Mouse (Mus musculus): Measurements from ENCODE around the gene Ttbk2. TPM values are rescaled to one million over a fixed set of nuclear protein-coding genes. Genes with fewer than 3 reads are reported as not detected.

Gene Ttbk2
- polyA plus RNA-seq, 1 experiment from 2014 or later: 5.3 TPM

DNA sequence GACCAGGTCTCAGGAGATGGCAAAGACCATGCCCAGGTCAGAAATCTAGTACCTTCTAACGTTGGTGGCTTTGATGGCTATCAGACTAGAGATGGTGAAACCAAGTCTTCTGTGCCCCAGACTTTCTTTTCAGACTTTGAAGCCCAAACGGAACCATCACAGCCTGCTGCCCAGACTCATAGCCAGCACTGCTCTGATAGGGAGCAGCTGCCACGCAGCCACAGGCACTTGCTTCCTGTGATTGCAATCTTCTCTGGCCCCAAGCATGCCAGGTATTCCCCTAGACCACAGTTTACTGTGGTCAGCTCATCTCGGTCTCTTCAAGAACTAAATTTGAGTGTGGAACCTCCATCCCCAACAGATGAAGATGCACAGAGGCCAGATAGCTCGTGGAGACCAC, 147.7 kb downstream of the Ttbk2 start:
- Histone ChIP-seq H3K4me3 (ENCODE audit: low read length) (no peak overlapping the region), H3K9ac (ENCODE audit: low read depth, low read length) (no peak overlapping the region), H3K9me3 (ENCODE audit: control insufficient read depth, low read length) (no peaks in the 10 kb centered on the region), H3K27me3 (ENCODE audit: control insufficient read depth, insufficient read depth, low read length) (no peaks in the 10 kb centered on the region), H3K36me3 (ENCODE audit: control insufficient read depth, insufficient read depth, low read length) (no peaks in the 10 kb centered on the region), H3K27ac (ENCODE audit: low read depth, low read length) (no peak overlapping the region), H3K4me2 (replicated peaks; ENCODE audit: low read depth, low read length) (no peak overlapping the region), H3K4me1 (ENCODE audit: control insufficient read depth, insufficient read depth, low read length) (no peaks in the 10 kb centered on the region)
- WGBS: 74% methylated on average over 5 of the region's 5 CpGs
- no peak for ATAC-seq (ENCODE audit: low FRiP score, low TSS enrichment)

DNA sequence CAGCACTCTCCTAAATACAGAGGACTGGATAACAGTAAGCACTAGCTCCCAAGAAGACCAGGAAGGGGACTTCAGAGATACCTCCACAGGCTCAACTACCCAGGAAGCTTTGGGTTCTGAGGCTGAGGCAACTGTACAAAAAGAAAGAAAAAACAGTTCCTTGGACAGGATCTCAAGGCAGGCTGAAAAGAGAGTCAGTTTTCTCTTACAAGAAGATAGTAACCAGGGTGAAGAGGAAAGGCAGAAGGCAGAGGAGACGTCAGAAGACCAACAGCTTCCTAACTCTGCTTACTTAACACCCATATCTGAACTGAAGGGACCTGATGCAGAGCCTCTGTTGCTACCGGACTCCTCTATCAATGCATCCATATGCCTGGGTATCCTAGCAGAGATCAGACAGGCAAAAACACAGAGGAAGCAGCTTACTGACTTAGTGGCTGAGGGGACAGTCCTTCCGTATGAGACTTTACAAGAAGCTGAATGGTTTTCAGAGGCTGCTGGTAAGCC, 150.0 kb downstream of the Ttbk2 start:
- Histone ChIP-seq H3K36me3 (ENCODE audit: control insufficient read depth, insufficient read depth, low read length) (peaks cover 9% of the 10 kb centered on the region; the same call in 1 of the 2 replicates), H3K4me2 (replicated peaks; ENCODE audit: low read depth, low read length) (no peak overlapping the region), H3K9ac (ENCODE audit: low read depth, low read length) (no peak overlapping the region), H3K27ac (ENCODE audit: low read depth, low read length) (no peak overlapping the region), H3K4me1 (ENCODE audit: control insufficient read depth, insufficient read depth, low read length) (no peaks in the 10 kb centered on the region), H3K4me3 (ENCODE audit: low read length) (no peak overlapping the region), H3K27me3 (ENCODE audit: control insufficient read depth, insufficient read depth, low read length) (no peaks in the 10 kb centered on the region), H3K9me3 (ENCODE audit: control insufficient read depth, low read length) (no peaks in the 10 kb centered on the region)
- no peak for ATAC-seq (ENCODE audit: low FRiP score, low TSS enrichment)
- WGBS: 89% methylated on average over 3 of the region's 3 CpGs

DNA sequence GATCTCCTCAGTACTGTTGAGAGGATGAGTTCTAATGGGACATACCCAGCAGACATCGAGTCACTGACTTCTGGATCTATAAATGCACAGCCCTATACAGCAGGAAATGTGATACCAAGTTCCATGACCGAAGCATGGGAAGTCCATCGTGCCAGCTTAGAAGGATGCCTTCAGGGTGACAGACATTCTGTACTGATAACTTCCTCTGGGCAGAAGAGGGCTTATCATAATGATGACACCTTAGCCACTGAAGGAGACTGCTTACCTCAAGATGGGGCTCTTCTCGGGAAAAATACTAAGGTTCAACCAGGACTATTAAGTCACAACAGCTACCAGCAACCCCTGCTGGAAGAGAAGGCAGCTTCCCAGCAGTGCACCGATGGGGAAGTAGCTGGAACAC, 152.6 kb downstream of the Ttbk2 start:
- no peaks in the 10 kb centered on the region for H3K27me3 ChIP-seq (ENCODE audit: control insufficient read depth, insufficient read depth, low read length)
- ATAC-seq (ENCODE audit: low FRiP score, low TSS enrichment): no peak
- H3K9me3 ChIP-seq (ENCODE audit: control insufficient read depth, low read length): no peaks in the 10 kb centered on the region
- 80% methylated on average over 5 of the region's 5 CpGs for WGBS
- H3K9ac ChIP-seq (ENCODE audit: low read depth, low read length): no peak overlapping the region
- H3K4me1 ChIP-seq (ENCODE audit: control insufficient read depth, insufficient read depth, low read length): no peaks in the 10 kb centered on the region
- H3K4me3 ChIP-seq (ENCODE audit: low read length): no peak overlapping the region
- peaks cover 9% of the 10 kb centered on the region; the same call in 1 of the 2 replicates for H3K36me3 ChIP-seq (ENCODE audit: control insufficient read depth, insufficient read depth, low read length)
- H3K27ac ChIP-seq (ENCODE audit: low read depth, low read length): no peak overlapping the region
- H3K4me2 ChIP-seq (replicated peaks; ENCODE audit: low read depth, low read length): no peak overlapping the region

Other genes with a start within 250 kb of the Ttbk2 start
- gene Haus2, start 241.2 kb downstream of the Ttbk2 start, polyA plus RNA-seq (2014; fragmentation: Nextera tagmentation; extraction: Ambion mirVana): 23.3 and 27.4 TPM in 2 replicates
- 19.0 and 19.9 TPM in 2 replicates for gene Lrrc57, start 241.1 kb downstream of the Ttbk2 start, polyA plus RNA-seq (2014; fragmentation: Nextera tagmentation; extraction: Ambion mirVana)
- 5.3 and 8.0 TPM in 2 replicates for gene Stard9, start 221.5 kb downstream of the Ttbk2 start, polyA plus RNA-seq (2014; fragmentation: Nextera tagmentation; extraction: Ambion mirVana)
- gene Cdan1, start 476 bp downstream of the Ttbk2 start, polyA plus RNA-seq (2014; fragmentation: Nextera tagmentation; extraction: Ambion mirVana): 7.0 and 8.9 TPM in 2 replicates
- 17.9 and 30.5 TPM in 2 replicates for gene Ubr1, start 120.1 kb upstream of the Ttbk2 start, polyA plus RNA-seq (2014; fragmentation: Nextera tagmentation; extraction: Ambion mirVana)
- 6.1 and 6.5 TPM in 2 replicates for gene Tmem62, start 126.4 kb upstream of the Ttbk2 start, polyA plus RNA-seq (2014; fragmentation: Nextera tagmentation; extraction: Ambion mirVana)
- gene Ccndbp1, start 157.8 kb upstream of the Ttbk2 start, polyA plus RNA-seq (2014; fragmentation: Nextera tagmentation; extraction: Ambion mirVana): 48.0 and 53.6 TPM in 2 replicates
- gene Epb42, start 186.5 kb upstream of the Ttbk2 start, polyA plus RNA-seq (2014; fragmentation: Nextera tagmentation; extraction: Ambion mirVana): 0.53 and 0.93 TPM in 2 replicates
- gene Tgm5, start 235.2 kb upstream of the Ttbk2 start, polyA plus RNA-seq (2014; fragmentation: Nextera tagmentation; extraction: Ambion mirVana): 8.4 and 9.3 TPM in 2 replicates